Mouse (Mus musculus): Measurements from ENCODE around the gene Sec16a. TPM values are rescaled to one million over a fixed set of nuclear protein-coding genes. Genes with fewer than 3 reads are reported as not detected.

The Sec16a gene
- total RNA-seq, 2 experiments from 2014 or later = 29.8 to 37.7 TPM

GRCm38 (mm10) chr2:26475505-26476430 lies 30.8 kb upstream of the Sec16a start:
- ATAC-seq (replicated peaks; ENCODE audit: low FRiP score, low TSS enrichment, poor library complexity, severe bottlenecking) = no peak

DNA sequence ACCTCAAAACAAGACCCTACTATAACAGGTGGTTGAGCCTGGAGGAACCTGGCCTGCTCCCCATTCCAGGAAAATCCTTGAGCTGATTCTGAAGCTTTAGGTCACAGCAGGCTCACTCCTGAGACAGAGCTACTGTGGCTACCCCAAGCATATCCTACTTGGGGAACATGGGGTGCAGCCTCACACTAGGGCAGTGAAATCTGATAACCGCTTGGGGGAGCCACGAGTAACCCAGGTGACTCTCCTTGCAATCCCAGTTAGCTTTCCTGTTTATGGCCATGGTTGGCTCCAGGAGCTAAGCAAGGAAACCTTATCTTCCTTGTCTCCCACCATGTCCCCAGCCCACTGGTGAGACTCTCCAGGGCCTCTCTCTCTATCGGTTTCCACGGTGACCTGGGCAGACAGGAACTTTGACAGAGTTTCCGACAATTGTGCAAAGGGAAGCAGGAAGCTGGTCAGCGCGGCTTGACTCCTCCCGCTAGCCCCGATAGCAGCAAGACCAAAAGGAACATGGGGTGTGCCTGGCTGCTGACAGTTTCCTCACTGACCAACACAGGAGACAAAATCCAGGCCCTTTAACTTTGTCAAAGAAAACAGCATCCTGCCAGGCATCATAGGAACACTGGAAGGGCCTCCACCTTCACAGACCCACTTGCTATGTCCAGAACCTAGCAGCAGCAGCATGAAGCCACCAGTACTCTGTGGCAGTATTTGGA lies 29.9 kb upstream of the Sec16a start:
- no peak for ATAC-seq (replicated peaks; ENCODE audit: low FRiP score, low TSS enrichment, poor library complexity, severe bottlenecking)

DNA sequence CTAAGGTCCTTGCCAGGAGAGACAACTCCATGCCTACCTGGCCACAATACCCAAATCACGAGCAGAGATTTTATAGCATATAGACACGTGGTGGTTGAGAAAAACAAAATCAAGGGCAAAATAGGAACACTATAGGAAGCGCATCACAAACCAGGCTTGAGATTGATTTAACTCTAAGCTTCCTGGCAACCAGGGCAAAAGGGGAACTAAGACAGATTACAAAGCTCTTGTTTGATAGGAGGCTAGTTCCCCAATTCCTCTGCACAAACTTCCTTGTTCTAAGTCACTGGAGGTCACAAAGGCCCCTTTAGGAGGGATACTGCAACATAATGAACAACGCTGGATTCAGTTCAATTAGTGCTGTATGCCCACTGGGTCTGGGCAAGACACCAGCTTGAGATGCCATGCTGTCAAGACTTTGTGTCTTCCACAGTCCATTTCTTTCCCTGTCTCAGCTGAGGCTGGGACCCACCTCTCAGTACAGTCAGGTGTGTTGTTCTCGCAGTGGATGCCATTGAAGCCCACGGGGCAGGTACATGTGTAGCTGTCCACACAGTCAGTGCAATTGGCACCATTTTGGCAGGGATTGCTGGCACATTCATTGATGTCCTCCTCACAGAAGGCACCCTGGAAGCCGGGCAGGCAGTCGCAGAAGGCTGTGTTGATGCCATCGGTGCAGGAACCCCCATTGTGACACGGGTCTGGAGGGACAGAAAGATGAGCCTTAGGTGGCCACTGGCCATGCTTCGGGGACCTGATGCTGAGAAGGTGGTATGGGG lies 27.5 kb upstream of the Sec16a start:
- no peak for ATAC-seq (replicated peaks; ENCODE audit: low FRiP score, low TSS enrichment, poor library complexity, severe bottlenecking)

GRCm38 (mm10) chr2:26471652-26472285 lies 26.8 kb upstream of the Sec16a start:
- ATAC-seq (replicated peaks; ENCODE audit: low FRiP score, low TSS enrichment, poor library complexity, severe bottlenecking) = no peak

GRCm38 (mm10) chr2:26470967-26471366 lies 26.0 kb upstream of the Sec16a start:
- ATAC-seq (replicated peaks; ENCODE audit: low FRiP score, low TSS enrichment, poor library complexity, severe bottlenecking) = no peak

DNA sequence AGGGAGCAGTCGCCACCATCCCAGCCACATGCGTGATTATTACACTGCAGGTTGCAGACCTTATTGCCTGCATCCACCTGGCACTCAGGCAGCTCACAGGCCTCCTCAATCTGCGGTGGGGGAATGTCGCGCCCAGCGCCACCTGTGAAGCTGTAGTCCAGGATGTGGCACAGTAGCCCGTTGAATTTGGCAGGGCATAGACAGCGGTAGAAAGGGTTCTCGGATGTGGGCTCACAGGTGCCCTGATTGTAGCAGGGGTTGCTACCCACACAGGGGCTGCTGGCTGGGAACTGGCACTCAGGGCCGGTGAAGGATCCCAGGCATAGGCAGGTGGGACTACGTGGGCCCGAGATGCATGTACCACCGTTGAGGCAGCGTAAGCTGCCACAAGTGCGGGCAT lies 23.4 kb upstream of the Sec16a start:
- ATAC-seq (replicated peaks; ENCODE audit: low FRiP score, low TSS enrichment, poor library complexity, severe bottlenecking) = no peak

- no peak for ATAC-seq (replicated peaks; ENCODE audit: low FRiP score, low TSS enrichment, poor library complexity, severe bottlenecking)
These were observed 18.4 kb upstream of the Sec16a start for GRCm38 (mm10) chr2:26463412-26463811.

DNA sequence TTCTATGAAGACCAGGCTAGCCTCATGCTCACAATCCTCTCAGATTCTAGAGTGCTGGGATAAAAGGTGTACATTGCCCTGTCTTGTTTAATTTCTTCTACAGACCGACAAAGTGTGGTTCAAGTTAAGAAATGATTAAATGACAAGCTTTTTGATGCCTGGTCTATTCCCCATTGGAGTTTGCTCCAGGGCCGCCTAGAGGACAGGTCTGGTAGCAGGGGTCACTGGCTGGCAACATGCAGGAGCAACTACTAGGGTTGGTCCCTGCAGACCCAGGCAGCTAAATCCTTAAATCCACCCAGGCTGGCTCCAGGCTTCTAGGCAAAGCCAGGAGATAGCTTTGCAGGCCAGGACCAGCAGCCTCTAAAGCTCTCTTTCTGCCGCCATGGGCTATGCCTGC lies 18.0 kb upstream of the Sec16a start:
- no peak for ATAC-seq (replicated peaks; ENCODE audit: low FRiP score, low TSS enrichment, poor library complexity, severe bottlenecking)

DNA sequence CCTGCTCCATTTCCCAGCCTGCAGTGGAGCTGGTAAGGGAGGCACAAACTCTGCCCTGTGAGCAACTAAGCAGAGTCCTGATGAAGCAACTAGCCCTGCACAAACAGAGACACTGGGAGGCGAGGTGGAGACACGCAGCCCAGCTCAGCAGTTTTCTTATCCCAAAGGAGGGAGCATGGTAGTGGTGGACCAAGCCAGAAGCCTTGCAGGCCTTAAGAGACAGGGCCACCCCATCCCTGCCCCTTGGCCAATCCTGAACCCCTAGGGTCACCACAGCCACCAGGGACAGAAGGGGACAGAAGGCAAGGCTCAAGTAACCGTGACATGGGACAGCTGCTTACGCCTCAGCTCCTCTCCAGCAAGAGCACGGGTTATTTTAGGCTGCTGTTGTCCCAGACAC lies 16.7 kb upstream of the Sec16a start:
- ATAC-seq (replicated peaks; ENCODE audit: low FRiP score, low TSS enrichment, poor library complexity, severe bottlenecking) = no peak

DNA sequence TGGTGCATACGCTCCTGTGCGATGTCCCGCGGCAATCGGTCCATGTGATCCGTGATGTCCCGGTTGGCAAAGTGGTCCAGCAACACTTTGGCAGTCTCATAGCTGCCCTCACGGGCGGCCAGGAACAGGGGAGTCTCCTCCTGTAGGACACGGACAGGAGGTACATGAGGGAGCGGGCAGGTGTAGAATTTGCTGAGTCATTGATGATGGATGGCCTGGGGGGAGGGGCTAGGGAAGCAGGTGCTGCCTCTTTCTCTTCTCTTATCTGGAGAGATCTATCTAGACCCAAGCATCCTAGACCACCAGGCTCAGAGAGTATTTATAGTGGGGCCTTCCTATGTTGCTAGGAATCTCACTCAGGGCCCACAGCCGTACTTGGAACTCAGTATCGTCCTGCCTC lies 15.8 kb upstream of the Sec16a start:
- no peak for ATAC-seq (replicated peaks; ENCODE audit: low FRiP score, low TSS enrichment, poor library complexity, severe bottlenecking)

DNA sequence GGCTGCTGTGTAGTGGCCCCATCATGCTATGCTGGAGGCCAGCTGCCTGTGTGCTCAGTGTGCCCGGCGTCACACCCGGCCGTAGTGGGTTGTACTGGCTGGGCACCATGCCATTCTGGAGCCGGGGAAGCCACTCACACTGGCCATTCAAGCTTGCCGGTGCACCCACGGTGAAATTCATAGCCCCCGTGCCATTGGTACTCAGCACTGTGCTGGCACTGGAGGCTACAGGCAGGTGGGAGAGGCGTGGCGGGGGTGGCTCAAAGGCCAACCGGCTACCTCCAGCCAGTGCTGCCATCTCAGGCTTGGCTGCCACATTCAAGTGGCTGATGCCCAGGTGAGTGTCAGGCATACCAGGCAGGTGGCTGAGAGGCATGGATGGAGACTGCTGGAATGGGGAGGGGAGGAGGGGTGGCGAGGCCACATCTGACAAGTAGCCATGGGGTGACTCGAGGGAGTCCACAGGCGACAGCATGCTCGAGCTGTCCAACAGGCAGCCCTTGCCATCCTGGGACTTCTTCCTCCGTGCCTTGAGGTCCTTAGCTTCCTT lies 15.2 kb upstream of the Sec16a start:
- no peak for ATAC-seq (replicated peaks; ENCODE audit: low FRiP score, low TSS enrichment, poor library complexity, severe bottlenecking)

GRCm38 (mm10) chr2:26459478-26459877 lies 14.5 kb upstream of the Sec16a start:
- ATAC-seq (replicated peaks; ENCODE audit: low FRiP score, low TSS enrichment, poor library complexity, severe bottlenecking) = no peak

DNA sequence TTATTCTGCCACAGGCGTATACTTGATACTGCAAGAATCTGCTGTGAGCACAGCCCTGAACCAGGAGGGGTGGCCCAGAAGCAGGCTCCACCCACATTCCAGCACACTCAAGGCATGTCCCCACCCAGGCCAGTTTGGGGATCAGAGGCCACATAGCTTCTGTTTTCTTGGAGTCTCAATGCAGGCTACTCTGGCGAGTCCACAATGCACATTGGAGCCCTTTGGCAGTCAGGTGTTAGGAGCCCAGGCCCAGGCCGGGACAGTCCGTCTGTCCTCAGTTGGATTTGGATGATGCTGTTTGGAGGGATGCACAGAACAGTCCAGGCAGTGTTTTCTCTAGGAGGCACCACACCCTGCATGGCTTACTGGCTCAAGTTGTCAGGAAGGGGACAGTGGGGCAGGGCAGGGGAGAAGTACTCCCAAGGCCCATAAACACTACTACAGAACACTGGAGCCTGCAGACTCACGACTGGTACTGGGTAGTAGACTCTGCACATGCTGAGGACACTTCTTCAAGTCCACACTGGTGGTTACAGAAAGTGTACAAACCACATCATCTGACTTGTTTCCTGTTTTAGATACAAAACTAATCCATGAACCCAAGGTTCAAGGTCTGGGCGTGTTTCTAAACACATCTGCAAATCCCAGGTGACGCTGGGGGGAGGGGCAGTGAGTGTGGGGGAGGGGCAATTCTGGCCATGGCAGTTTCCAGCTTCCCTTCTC lies 13.5 kb upstream of the Sec16a start:
- no peak for ATAC-seq (replicated peaks; ENCODE audit: low FRiP score, low TSS enrichment, poor library complexity, severe bottlenecking)

- no peak for ATAC-seq (replicated peaks; ENCODE audit: low FRiP score, low TSS enrichment, poor library complexity, severe bottlenecking)
These were observed 4.4 kb upstream of the Sec16a start for GRCm38 (mm10) chr2:26449121-26450060.

GRCm38 (mm10) chr2:26447451-26447850 lies 2.4 kb upstream of the Sec16a start:
- no peak for ATAC-seq (replicated peaks; ENCODE audit: low FRiP score, low TSS enrichment, poor library complexity, severe bottlenecking)

DNA sequence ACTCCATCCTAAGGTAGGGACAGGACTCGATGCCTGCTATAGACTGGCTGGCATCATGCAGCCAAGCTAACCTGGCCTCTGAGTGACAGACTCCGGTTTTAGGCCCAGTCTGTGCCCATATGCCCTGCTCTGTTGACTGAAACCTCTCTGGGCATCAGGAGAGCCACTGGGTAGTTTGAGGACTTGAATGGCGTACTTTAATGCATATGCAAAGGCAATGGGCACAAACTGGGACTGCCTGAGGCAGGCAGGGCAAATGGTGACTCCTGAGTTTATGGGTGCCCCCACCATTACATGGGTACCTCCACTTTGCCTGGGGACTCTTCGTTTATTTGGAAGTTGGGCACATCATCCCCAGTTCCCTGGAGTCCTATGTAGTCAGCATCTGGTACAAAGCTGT lies 1.7 kb upstream of the Sec16a start:
- no peak for ATAC-seq (replicated peaks; ENCODE audit: low FRiP score, low TSS enrichment, poor library complexity, severe bottlenecking)

DNA sequence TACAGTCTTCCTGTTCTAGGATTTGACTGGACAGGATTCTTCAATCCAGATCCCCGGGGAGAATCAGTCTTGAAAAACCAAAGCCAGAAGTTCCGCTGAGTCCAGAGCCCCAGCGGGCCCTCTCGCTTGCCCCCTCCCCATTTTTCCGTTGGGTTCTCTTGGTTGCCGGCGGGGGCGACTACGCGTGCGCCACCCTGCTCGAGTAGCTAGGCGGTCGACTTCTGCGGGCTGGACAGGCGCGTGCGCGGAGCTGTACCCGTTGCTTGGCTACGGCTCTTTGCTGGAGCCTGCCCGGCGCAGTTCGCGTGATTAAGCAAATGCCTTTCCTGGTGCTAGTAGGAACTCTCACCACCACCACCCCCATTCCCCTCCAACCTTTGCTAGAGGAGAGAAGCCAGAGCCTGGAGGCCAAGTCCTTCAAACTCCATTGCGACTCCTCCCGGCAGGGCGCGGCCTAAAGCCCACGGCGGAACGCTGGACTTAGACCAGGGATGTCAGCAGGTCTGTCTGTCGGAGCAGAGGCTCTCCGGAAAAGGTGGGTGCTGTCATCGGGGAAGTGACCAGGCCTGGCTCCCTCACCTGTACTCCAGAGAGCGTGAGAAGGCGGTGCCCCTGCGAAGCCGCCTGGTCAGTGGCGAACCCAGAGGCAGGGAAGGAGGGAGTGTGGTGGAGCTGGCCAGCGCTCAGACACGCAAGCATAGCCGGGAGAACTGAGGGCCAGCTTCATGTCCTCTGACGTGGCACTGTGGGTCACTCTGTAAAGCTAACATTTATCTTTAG lies 840 bp upstream of the Sec16a start:
- peak; percentile 77 for ATAC-seq (replicated peaks; ENCODE audit: low FRiP score, low TSS enrichment, poor library complexity, severe bottlenecking)
